Mouse (Mus musculus): ENCODE results near the gene Srrd. TPM values are rescaled to one million over a fixed set of nuclear protein-coding genes. Genes with fewer than 3 reads are reported as not detected.
A peak's percentile ranks its signal among the peaks of the same experiment; 100 is the strongest.

Gene Srrd
- polyA plus RNA-seq, 1 experiment, result 19.0 TPM

GRCm38 (mm10) chr5:112317328-112317727 is 25.5 kb downstream of the Srrd start:
- Histone ChIP-seq H3K4me2 (ENCODE audit: low read depth) (no peak overlapping the region), H3K27me3 (ENCODE audit: control insufficient read depth, insufficient read depth, insufficient read length) (no peaks in the 10 kb centered on the region), H3K36me3 (ENCODE audit: control insufficient read depth, insufficient read depth) (peaks cover 19% of the 10 kb centered on the region), H3K4me3 (no peak overlapping the region), H3ac (ENCODE audit: control insufficient read depth, insufficient read length) (no peak overlapping the region), H3K79me2 (ENCODE audit: control insufficient read depth, insufficient read depth) (no peaks in the 10 kb centered on the region)
- no peak for TF ChIP-seq USF1 (IDR thresholded peaks at IDR 0.05; ENCODE audit: low read depth)
- peak; percentile 53 for TF ChIP-seq POLR2AphosphoS2 (IDR thresholded peaks at IDR 0.05; ENCODE audit: insufficient read length, low read depth)

- no peak overlapping the region for H3K4me3 ChIP-seq
- H3K27me3 ChIP-seq (ENCODE audit: control insufficient read depth, insufficient read depth, insufficient read length), result no peaks in the 10 kb centered on the region
- H3K36me3 ChIP-seq (ENCODE audit: control insufficient read depth, insufficient read depth), result peaks cover 23% of the 10 kb centered on the region
- H3K79me2 ChIP-seq (ENCODE audit: control insufficient read depth, insufficient read depth), result no peaks in the 10 kb centered on the region
- H3K4me2 ChIP-seq (ENCODE audit: low read depth), result no peak overlapping the region
- no peak overlapping the region for H3ac ChIP-seq (ENCODE audit: control insufficient read depth, insufficient read length)
- TF ChIP-seq E2F4 (IDR thresholded peaks at IDR 0.05; ENCODE audit: insufficient read depth) (no peak), MAX (IDR thresholded peaks at IDR 0.05; ENCODE audit: low read depth) (no peak), POLR2A (IDR thresholded peaks at IDR 0.05; ENCODE audit: insufficient read length, low read depth) (no peak), POLR2AphosphoS2 (IDR thresholded peaks at IDR 0.05; ENCODE audit: insufficient read length, low read depth) (peak; percentile 30), SRF (IDR thresholded peaks at IDR 0.05; ENCODE audit: control insufficient read depth, insufficient read length, low read depth) (no peak), USF1 (IDR thresholded peaks at IDR 0.05; ENCODE audit: low read depth) (no peak), MYOD1 (IDR thresholded peaks at IDR 0.05; ENCODE audit: control insufficient read depth in 1 of 3, insufficient read length in 2 of 3, low read depth in 2 of 3) (no peak), TCF3 (IDR thresholded peaks at IDR 0.05; ENCODE audit: insufficient read length, low read depth) (no peak)
Measured at GRCm38 (mm10) chr5:112316468-112316867, 26.4 kb downstream of the Srrd start.

DNA sequence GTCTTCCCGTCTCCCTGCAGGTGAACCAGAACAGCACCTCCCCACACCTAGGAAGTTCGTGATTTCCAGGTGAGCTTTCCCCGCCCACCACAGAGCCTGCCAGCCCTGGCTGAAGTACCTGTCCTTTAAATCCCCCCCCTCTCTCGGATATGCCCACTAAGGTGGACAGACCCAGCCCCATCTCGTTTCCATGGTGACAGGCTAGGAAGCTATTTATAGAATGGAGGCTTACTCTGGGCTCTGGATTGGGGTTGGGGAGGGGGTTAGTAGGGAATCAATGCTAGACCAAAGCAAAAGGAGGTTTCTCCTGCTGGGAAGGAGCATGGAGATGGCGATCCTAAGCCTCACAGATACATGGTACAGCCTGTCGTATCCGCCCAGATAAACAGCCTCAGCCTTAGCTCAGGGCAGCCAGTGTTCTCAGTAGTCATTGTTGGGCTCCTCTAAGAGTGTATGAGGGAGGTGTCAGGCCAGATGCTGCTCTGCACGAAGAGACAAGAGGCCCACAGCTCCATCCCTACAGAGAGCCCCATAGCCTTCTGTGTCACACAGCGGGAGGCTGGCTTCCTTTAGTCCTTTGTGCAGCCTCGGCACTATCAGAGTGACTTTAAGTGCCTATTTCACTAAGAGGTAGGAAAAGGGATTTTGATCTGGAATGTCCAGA is 29.5 kb downstream of the Srrd start:
- H3K79me2 ChIP-seq (ENCODE audit: control insufficient read depth, insufficient read depth), result no peaks in the 10 kb centered on the region
- H3K36me3 ChIP-seq (ENCODE audit: control insufficient read depth, insufficient read depth), result peaks cover 28% of the 10 kb centered on the region
- H3K27me3 ChIP-seq (ENCODE audit: control insufficient read depth, insufficient read depth, insufficient read length), result no peaks in the 10 kb centered on the region
- no peak overlapping the region for H3ac ChIP-seq (ENCODE audit: control insufficient read depth, insufficient read length)
- H3K4me2 ChIP-seq (ENCODE audit: low read depth), result no peak overlapping the region
- TF ChIP-seq TCF12 (IDR thresholded peaks at IDR 0.05; ENCODE audit: insufficient read depth, poor library complexity, severe bottlenecking) (no peak), MAX (IDR thresholded peaks at IDR 0.05; ENCODE audit: low read depth) (no peak), REST (IDR thresholded peaks at IDR 0.05; ENCODE audit: insufficient read depth, insufficient read length) (no peak), POLR2A (IDR thresholded peaks at IDR 0.05; ENCODE audit: insufficient read length, low read depth) (no peak), CEBPB (IDR thresholded peaks at IDR 0.05; ENCODE audit: insufficient read depth, poor library complexity, severe bottlenecking) (no peak), USF1 (IDR thresholded peaks at IDR 0.05; ENCODE audit: low read depth) (no peak), MYOD1 (IDR thresholded peaks at IDR 0.05; ENCODE audit: control insufficient read depth in 1 of 3, insufficient read length in 2 of 3, low read depth in 2 of 3) (no peak), SRF (IDR thresholded peaks at IDR 0.05; ENCODE audit: control insufficient read depth, insufficient read length, low read depth) (no peak)
- H3K4me3 ChIP-seq, result no peak overlapping the region

- Histone ChIP-seq H3K4me3 (no peak overlapping the region), H3K4me2 (ENCODE audit: low read depth) (no peak overlapping the region), H3K36me3 (ENCODE audit: control insufficient read depth, insufficient read depth) (no peaks in the 10 kb centered on the region), H3ac (ENCODE audit: control insufficient read depth, insufficient read length) (no peak overlapping the region), H3K27me3 (ENCODE audit: control insufficient read depth, insufficient read depth, insufficient read length) (no peaks in the 10 kb centered on the region), H3K79me2 (ENCODE audit: control insufficient read depth, insufficient read depth) (peaks cover 29% of the 10 kb centered on the region)
- TF ChIP-seq REST (IDR thresholded peaks at IDR 0.05; ENCODE audit: insufficient read depth, insufficient read length) (no peak), POLR2AphosphoS2 (IDR thresholded peaks at IDR 0.05; ENCODE audit: insufficient read length, low read depth) (no peak), SRF (IDR thresholded peaks at IDR 0.05; ENCODE audit: control insufficient read depth, insufficient read length, low read depth) (no peak), MYOD1 (IDR thresholded peaks at IDR 0.05; ENCODE audit: control insufficient read depth in 1 of 3, insufficient read length in 2 of 3, low read depth in 2 of 3) (no peak), TCF3 (IDR thresholded peaks at IDR 0.05; ENCODE audit: insufficient read length, low read depth) (no peak), USF1 (IDR thresholded peaks at IDR 0.05; ENCODE audit: low read depth) (no peak)
Measured at GRCm38 (mm10) chr5:112305842-112306241, 37.0 kb downstream of the Srrd start.

GRCm38 (mm10) chr5:112302310-112302709 is 40.5 kb downstream of the Srrd start:
- H3ac ChIP-seq (ENCODE audit: control insufficient read depth, insufficient read length), result no peak overlapping the region
- H3K79me2 ChIP-seq (ENCODE audit: control insufficient read depth, insufficient read depth), result peaks cover 64% of the 10 kb centered on the region
- TF ChIP-seq POLR2A (IDR thresholded peaks at IDR 0.05; ENCODE audit: insufficient read length, low read depth) (no peak), TCF12 (IDR thresholded peaks at IDR 0.05; ENCODE audit: insufficient read depth, poor library complexity, severe bottlenecking) (no peak), MYOD1 (IDR thresholded peaks at IDR 0.05; ENCODE audit: control insufficient read depth in 1 of 3, insufficient read length in 2 of 3, low read depth in 2 of 3) (no peak), MAX (IDR thresholded peaks at IDR 0.05; ENCODE audit: low read depth) (no peak), SRF (IDR thresholded peaks at IDR 0.05; ENCODE audit: control insufficient read depth, insufficient read length, low read depth) (no peak), MYOG (IDR thresholded peaks at IDR 0.05; ENCODE audit: control insufficient read depth in 1 of 3, insufficient read depth in 1 of 3, insufficient read length in 2 of 3, low read depth in 2 of 3) (no peak), CEBPB (IDR thresholded peaks at IDR 0.05; ENCODE audit: insufficient read depth, poor library complexity, severe bottlenecking) (no peak), REST (IDR thresholded peaks at IDR 0.05; ENCODE audit: insufficient read depth, insufficient read length) (no peak)
- no peaks in the 10 kb centered on the region for H3K27me3 ChIP-seq (ENCODE audit: control insufficient read depth, insufficient read depth, insufficient read length)
- H3K36me3 ChIP-seq (ENCODE audit: control insufficient read depth, insufficient read depth), result no peaks in the 10 kb centered on the region
- H3K4me2 ChIP-seq (ENCODE audit: low read depth), result no peak overlapping the region
- no peak overlapping the region for H3K4me3 ChIP-seq

Measured in myocyte (in vitro differentiated cells).